Mouse (Mus musculus): ENCODE results near the gene Sae1. TPM values are rescaled to one million over a fixed set of nuclear protein-coding genes. Genes with fewer than 3 reads are reported as not detected.
A peak's percentile ranks its signal among the peaks of the same experiment; 100 is the strongest.

Gene Sae1
- polyA plus RNA-seq, 1 experiment from 2014 or later, result 337 TPM

- Histone ChIP-seq H3K36me3 (ENCODE audit: insufficient read depth, low read length) (peaks cover 18% of the 10 kb centered on the region), H3K9ac (replicated peaks; ENCODE audit: low read length) (peak within 1 kb of the TSS; percentile 87), H3K27ac (ENCODE audit: low read length) (peak within 1 kb of the TSS; percentile 92), H3K9me3 (ENCODE audit: low read length) (no peaks in the 10 kb centered on the region), H3K27me3 (ENCODE audit: insufficient read depth, low read length) (no peaks in the 10 kb centered on the region), H3K4me2 (replicated peaks; ENCODE audit: low read depth, low read length) (peak within 1 kb of the TSS; percentile 73), H3K4me1 (ENCODE audit: insufficient read depth, low read length) (peaks cover 19% of the 10 kb centered on the region), H3K4me3 (ENCODE audit: low read length) (peak within 1 kb of the TSS; percentile 78)
- under 1% methylated on average over 46 of the region's 49 CpGs for WGBS
- peak; percentile 82 for ATAC-seq (ENCODE audit: low FRiP score, low TSS enrichment)
Measured at GRCm38 (mm10) chr7:16273081-16273765, 114.4 kb downstream of the Sae1 start, which contains the start of gene Inafm1. TSS of gene Inafm1 (minus strand) at chr7:16273617.

DNA sequence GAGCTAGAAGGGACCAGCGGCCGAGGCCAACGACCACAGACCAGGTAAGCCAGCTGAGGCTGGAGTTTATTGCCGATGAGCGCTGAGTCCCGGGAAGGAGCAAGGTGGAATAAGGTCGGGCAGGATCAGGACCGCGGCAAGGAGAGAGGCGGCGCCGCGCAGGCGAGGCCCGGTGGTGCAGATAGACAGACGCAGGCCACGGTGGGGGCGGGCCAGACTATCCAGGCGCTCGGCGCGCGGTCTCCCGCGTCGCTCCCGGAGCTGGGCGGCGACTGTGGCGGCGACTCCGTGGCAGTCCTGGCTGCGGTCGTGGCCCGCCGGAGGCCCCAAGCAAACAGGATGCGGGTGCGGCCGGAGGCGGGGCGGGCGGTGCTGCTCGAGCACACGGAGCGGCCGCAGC lies 114.9 kb downstream of the Sae1 start:
- peak overlapping the region; percentile 78 for H3K4me3 ChIP-seq (ENCODE audit: low read length)
- peak; percentile 79 for ATAC-seq (ENCODE audit: low FRiP score, low TSS enrichment)
- no peaks in the 10 kb centered on the region for H3K9me3 ChIP-seq (ENCODE audit: low read length)
- WGBS, result under 1% methylated on average over 45 of the region's 46 CpGs
- peak overlapping the region; percentile 73 for H3K4me2 ChIP-seq (replicated peaks; ENCODE audit: low read depth, low read length)
- H3K36me3 ChIP-seq (ENCODE audit: insufficient read depth, low read length), result peaks cover 14% of the 10 kb centered on the region
- H3K27ac ChIP-seq (ENCODE audit: low read length), result peak overlapping the region; percentile 92
- H3K9ac ChIP-seq (replicated peaks; ENCODE audit: low read length), result peak overlapping the region; percentile 87
- H3K4me1 ChIP-seq (ENCODE audit: insufficient read depth, low read length), result peaks cover 19% of the 10 kb centered on the region
- no peaks in the 10 kb centered on the region for H3K27me3 ChIP-seq (ENCODE audit: insufficient read depth, low read length)

- no peak overlapping the region for H3K4me3 ChIP-seq (ENCODE audit: low read length)
- H3K9me3 ChIP-seq (ENCODE audit: low read length), result no peaks in the 10 kb centered on the region
- H3K4me2 ChIP-seq (replicated peaks; ENCODE audit: low read depth, low read length), result no peak overlapping the region
- 71% methylated on average over 1 of the region's 1 CpGs for WGBS
- peaks cover 19% of the 10 kb centered on the region for H3K4me1 ChIP-seq (ENCODE audit: insufficient read depth, low read length)
- peaks cover 11% of the 10 kb centered on the region for H3K36me3 ChIP-seq (ENCODE audit: insufficient read depth, low read length)
- no peak overlapping the region for H3K27ac ChIP-seq (ENCODE audit: low read length)
- ATAC-seq (ENCODE audit: low FRiP score, low TSS enrichment), result no peak
- H3K27me3 ChIP-seq (ENCODE audit: insufficient read depth, low read length), result no peaks in the 10 kb centered on the region
- no peak overlapping the region for H3K9ac ChIP-seq (replicated peaks; ENCODE audit: low read length)
Measured at GRCm38 (mm10) chr7:16271139-16271538, 116.5 kb downstream of the Sae1 start.

Other genes starting within 250 kb of the Sae1 start
- 23.9 and 27.7 TPM in 2 replicates for gene Meis3, start 212.7 kb downstream of the Sae1 start, polyA plus RNA-seq (2015; fragmentation: Nextera tagmentation; extraction: Ambion mirVana)
- gene Dhx34, start 165.8 kb downstream of the Sae1 start, polyA plus RNA-seq (2015; fragmentation: Nextera tagmentation; extraction: Ambion mirVana), result 21.3 and 21.5 TPM in 2 replicates
- gene C5ar2, start 143.7 kb downstream of the Sae1 start, polyA plus RNA-seq (2015; fragmentation: Nextera tagmentation; extraction: Ambion mirVana), result 0.09 and 0.11 TPM in 2 replicates
- gene C5ar1, start 128.3 kb downstream of the Sae1 start, polyA plus RNA-seq (2015; fragmentation: Nextera tagmentation; extraction: Ambion mirVana), result 2.7 and 2.8 TPM in 2 replicates
- 16.4 and 19.7 TPM in 2 replicates for gene Inafm1, start 114.2 kb downstream of the Sae1 start, polyA plus RNA-seq (2015; fragmentation: Nextera tagmentation; extraction: Ambion mirVana)
- 30.9 and 31.2 TPM in 2 replicates for gene Ccdc9, start 101.0 kb downstream of the Sae1 start, polyA plus RNA-seq (2015; fragmentation: Nextera tagmentation; extraction: Ambion mirVana)
- gene Bbc3, start 79.4 kb downstream of the Sae1 start, polyA plus RNA-seq (2015; fragmentation: Nextera tagmentation; extraction: Ambion mirVana), result 12.6 and 14.2 TPM in 2 replicates
- 14.8 and 14.9 TPM in 2 replicates for gene Zc3h4, start 13.1 kb upstream of the Sae1 start, polyA plus RNA-seq (2015; fragmentation: Nextera tagmentation; extraction: Ambion mirVana)
- 50.7 and 54.6 TPM in 2 replicates for gene Tmem160, start 65.0 kb upstream of the Sae1 start, polyA plus RNA-seq (2015; fragmentation: Nextera tagmentation; extraction: Ambion mirVana)
- gene Npas1, start 89.9 kb upstream of the Sae1 start, polyA plus RNA-seq (2015; fragmentation: Nextera tagmentation; extraction: Ambion mirVana), result 0.41 and 0.42 TPM in 2 replicates
- 17.3 and 18.9 TPM in 2 replicates for gene Arhgap35, start 227.2 kb upstream of the Sae1 start, polyA plus RNA-seq (2015; fragmentation: Nextera tagmentation; extraction: Ambion mirVana)